Mouse (Mus musculus) CH12.LX (cell line): ENCODE data around the gene Nova2. TPM values are rescaled to one million over a fixed set of nuclear protein-coding genes. Genes with fewer than 3 reads are reported as not detected.

ENCODE experiments used
- DNase-seq: peaks from one replicate; pipeline ENCODE4 v3.0.0-alpha.2; 2013; ENCODE audit errors: extremely low read depth
- H3K27ac ChIP-seq: 2 replicates; pipeline ENCODE4 v1.5.1; 2012; ENCODE audit warnings: low read depth, mild to moderate bottlenecking, control low read depth, moderate library complexity; ENCODE audit not compliant: insufficient read depth
- H3K27me3 ChIP-seq: replicated peaks from 2 replicates; pipeline ENCODE3; 2012; ENCODE audit warnings: inconsistent platforms
- H3K36me3 ChIP-seq, 2 experiments: replicated peaks in 1 of 2; 2 replicates each; pipeline versions ENCODE3 to v1.6.1; 2012; ENCODE audit warnings: inconsistent platforms in 1 of 2, low read length in 1 of 2, mild to moderate bottlenecking in 1 of 2, mixed read lengths in 1 of 2, moderate library complexity in 1 of 2; ENCODE audit not compliant: control insufficient read depth in 1 of 2, insufficient read depth in 1 of 2
- H3K4me1 ChIP-seq, 2 experiments: 2 replicates each; pipeline ENCODE4 v1.6.1; 2012; ENCODE audit warnings: inconsistent platforms in 1 of 2, moderate library complexity in 1 of 2; ENCODE audit not compliant: insufficient read depth in 2 of 2, control insufficient read depth in 1 of 2
- H3K4me2 ChIP-seq: 2 replicates; pipeline ENCODE4 v1.6.1; 2012; ENCODE audit warnings: low read depth, mild to moderate bottlenecking, control low read depth; ENCODE audit not compliant: poor library complexity, insufficient read depth, severe bottlenecking
- H3K4me3 ChIP-seq, 3 experiments: fragments of 150-350 bp in 1 of 3; sonication (generic) in 1 of 3; replicated peaks in 1 of 3; 2 replicates each; pipeline versions ENCODE3 to v1.5.1; 2011 to 2012; ENCODE audit warnings: low read depth in 2 of 3, low read length in 2 of 3, mild to moderate bottlenecking in 2 of 3, moderate library complexity in 2 of 3, control low read depth in 1 of 3, improper control_type of control experiment in 1 of 3, inconsistent platforms in 1 of 3, mixed read lengths in 1 of 3; ENCODE audit not compliant: poor library complexity in 1 of 3
- H3K79me2 ChIP-seq: replicated peaks from 2 replicates; pipeline ENCODE4 v1.6.1; 2012; ENCODE audit warnings: mild to moderate bottlenecking, moderate library complexity; ENCODE audit not compliant: control insufficient read depth, poor library complexity, insufficient read depth, severe bottlenecking; ENCODE audit errors: extremely low read depth
- H3K9ac ChIP-seq: 2 replicates; pipeline ENCODE4 v1.6.1; 2012; ENCODE audit warnings: low read depth, mild to moderate bottlenecking, control low read depth, moderate library complexity; ENCODE audit not compliant: insufficient read depth
- H3K9me3 ChIP-seq: replicated peaks from 2 replicates; pipeline ENCODE3; 2012; ENCODE audit warnings: low read length, inconsistent platforms, mixed read lengths
- CHD1 ChIP-seq: IDR thresholded peaks from 2 replicates; pipeline ENCODE4 v1.6.1; 2012; ENCODE audit warnings: low read depth, low read length, improper control_type of control experiment, inconsistent platforms
- CHD2 ChIP-seq: IDR thresholded peaks from 2 replicates; pipeline ENCODE4 v1.6.1; 2011; ENCODE audit warnings: low read length, improper control_type of control experiment
- E2F4 ChIP-seq: IDR thresholded peaks from 2 replicates; pipeline ENCODE4 v1.6.1; 2011; ENCODE audit warnings: low read depth, low read length, improper control_type of control experiment; ENCODE audit not compliant: insufficient replicate concordance
- ELF1 ChIP-seq: IDR thresholded peaks from 2 replicates; pipeline ENCODE4 v1.6.1; 2014; ENCODE audit warnings: low read depth, mild to moderate bottlenecking, inconsistent platforms, low read length, improper control_type of control experiment
- ETS1 ChIP-seq: conservative IDR thresholded peaks from 2 replicates; pipeline ENCODE4 v1.6.1; 2012; ENCODE audit warnings: low read depth, mild to moderate bottlenecking, inconsistent platforms, low read length, improper control_type of control experiment, moderate library complexity
- GABPA ChIP-seq: IDR thresholded peaks from 2 replicates; pipeline ENCODE4 v1.6.1; 2012; ENCODE audit warnings: low read depth, low read length, improper control_type of control experiment, inconsistent platforms; ENCODE audit not compliant: insufficient replicate concordance
- IRF4 ChIP-seq: IDR thresholded peaks from 2 replicates; pipeline ENCODE4 v1.6.1; 2014; ENCODE audit warnings: low read depth, mild to moderate bottlenecking, inconsistent platforms, low read length, improper control_type of control experiment
- JUN ChIP-seq: IDR thresholded peaks from 2 replicates; pipeline ENCODE4 v1.6.1; 2011; ENCODE audit warnings: low read depth, mild to moderate bottlenecking, low read length, improper control_type of control experiment, moderate library complexity; ENCODE audit not compliant: insufficient read depth
- KAT2A ChIP-seq: IDR thresholded peaks from 2 replicates; pipeline ENCODE4 v1.6.1; 2012; ENCODE audit warnings: low read length, improper control_type of control experiment, inconsistent platforms; ENCODE audit not compliant: insufficient replicate concordance
- MAFK ChIP-seq: IDR thresholded peaks from 2 replicates; pipeline ENCODE4 v1.6.1; 2011; ENCODE audit warnings: low read length, improper control_type of control experiment; ENCODE audit not compliant: insufficient replicate concordance
- MAX ChIP-seq: IDR thresholded peaks from 2 replicates; pipeline ENCODE4 v1.6.1; 2011; ENCODE audit warnings: low read length, improper control_type of control experiment
- MAZ ChIP-seq: IDR thresholded peaks from 2 replicates; pipeline ENCODE4 v1.6.1; 2012; ENCODE audit warnings: low read depth, mild to moderate bottlenecking, inconsistent platforms, low read length, improper control_type of control experiment, moderate library complexity
- MXI1 ChIP-seq: IDR thresholded peaks from 2 replicates; pipeline ENCODE4 v1.6.1; 2011; ENCODE audit warnings: mild to moderate bottlenecking, low read depth, low read length, improper control_type of control experiment
- MYC ChIP-seq: IDR thresholded peaks from 2 replicates; pipeline ENCODE4 v1.6.1; 2011; ENCODE audit warnings: low read depth, mild to moderate bottlenecking, improper control_type of control experiment, low read length
- NRF1 ChIP-seq: IDR thresholded peaks from 2 replicates; pipeline ENCODE4 v1.6.1; 2014; ENCODE audit warnings: low read depth, mild to moderate bottlenecking, inconsistent platforms, low read length, improper control_type of control experiment, moderate library complexity
- POLR2A ChIP-seq: IDR thresholded peaks from 2 replicates; pipeline ENCODE4 v1.6.1; 2011; ENCODE audit warnings: low read depth, mild to moderate bottlenecking, improper control_type of control experiment, low read length
- POLR2AphosphoS2 ChIP-seq: IDR thresholded peaks from 2 replicates; pipeline ENCODE4 v1.6.1; 2011; ENCODE audit warnings: low read depth, low read length, improper control_type of control experiment
- RCOR1 ChIP-seq: conservative IDR thresholded peaks from 2 replicates; pipeline ENCODE4 v1.6.1; 2012; ENCODE audit warnings: low read depth, mild to moderate bottlenecking, inconsistent platforms, low read length, improper control_type of control experiment
- TBP ChIP-seq: conservative IDR thresholded peaks from 2 replicates; pipeline ENCODE4 v1.6.1; 2011; ENCODE audit warnings: low read depth, low read length, improper control_type of control experiment
- UBTF ChIP-seq: IDR thresholded peaks from 2 replicates; pipeline ENCODE4 v1.6.1; 2012; ENCODE audit warnings: low read depth, mild to moderate bottlenecking, inconsistent platforms, low read length, improper control_type of control experiment, moderate library complexity
- USF1 ChIP-seq: IDR thresholded peaks from 2 replicates; pipeline ENCODE4 v1.6.1; 2014; ENCODE audit warnings: low read depth, mild to moderate bottlenecking, inconsistent platforms, low read length, improper control_type of control experiment
- USF2 ChIP-seq: conservative IDR thresholded peaks from 2 replicates; pipeline ENCODE4 v1.6.1; 2011; ENCODE audit warnings: low read depth, low read length, improper control_type of control experiment
- ZC3H11A ChIP-seq: IDR thresholded peaks from 2 replicates; pipeline ENCODE4 v1.6.1; 2012; ENCODE audit warnings: low read depth, mild to moderate bottlenecking, inconsistent platforms, low read length, improper control_type of control experiment
- ZKSCAN1 ChIP-seq: IDR thresholded peaks from 2 replicates; pipeline ENCODE4 v1.6.1; 2012; ENCODE audit warnings: low read depth, inconsistent platforms, low read length, improper control_type of control experiment, borderline replicate concordance
- ZNF384 ChIP-seq: IDR thresholded peaks from 2 replicates; pipeline ENCODE4 v1.6.1; 2012; ENCODE audit warnings: low read depth, low read length, improper control_type of control experiment, inconsistent platforms
- dilution Hi-C: fragments of 300-500 bp; cut with MboI; formaldehyde crosslinking; loops from 2 replicates; pipeline ENCODE4 v1.14.3; 2020; ENCODE audit warnings: low sequenced_read_pairs; ENCODE audit not compliant: extremely low pct_unique_long_range_greater_than_20kb, extremely low pct_ligation_motif_present
- in situ Hi-C: fragments of 300-500 bp; cut with MboI; formaldehyde crosslinking; loops from 3 replicates; pipeline ENCODE4 v1.14.3; 2019; ENCODE audit warnings: low sequenced_read_pairs, low pct_ligation_motif_present, low pct_unique_long_range_greater_than_20kb, mixed read lengths
- polyA plus RNA-seq: library from polyadenylated mRNA; unstranded; fragments of >175 nt; gene quantifications from 2 replicates; pipeline ENCODE4 v1.2.1, GENCODE M21; 2012; ENCODE audit warnings: low read depth; ENCODE audit not compliant: insufficient read length
- total RNA-seq, 2 experiments: library from RNA; depleted of rRNA; stranded (reverse); fragments of 300-350 nt in 1 of 2; fragments of >200 nt in 1 of 2; gene quantifications; 2 replicates each; pipeline ENCODE4 v1.2.3; 2012 to 2014

Nova2 gene
- total and polyA plus RNA-seq, 3 experiments, result 0.04 TPM; not detected in 2

GRCm38 (mm10) chr7:19003902-19004630 lies 78.4 kb downstream of the Nova2 start, which contains the start of gene Irf2bp1 (continued):
- peak; percentile 26; the same call in 1 of the 2 replicates for TF ChIP-seq MXI1
- TF ChIP-seq ZKSCAN1, result no peak
- TF ChIP-seq E2F4, result peak; percentile 97
- no peak for TF ChIP-seq CHD2
- TF ChIP-seq MYC, result no peak
- TF ChIP-seq ELF1, result peak; percentile 60
- peak; percentile 36 for TF ChIP-seq NRF1
- TF ChIP-seq POLR2AphosphoS2, result no peak
- peak; percentile 68 for TF ChIP-seq POLR2A

GRCm38 (mm10) chr7:19004631-19005079 lies 79.0 kb downstream of the Nova2 start:
- dilution Hi-C loops, result no loop called here

GRCm38 (mm10) chr7:19005417-19006121 lies 79.9 kb downstream of the Nova2 start:
- DNase-seq, result no peak
- no peaks in the 10 kb centered on the region for H3K79me2 ChIP-seq
- in situ Hi-C loops, result no loop called here
- H3K27ac ChIP-seq, result no peak overlapping the region
- H3K27me3 ChIP-seq, result peaks cover 13% of the 10 kb centered on the region
- peaks cover 5 to 40% of the 10 kb centered on the region in 2 experiments; a peak in 3 of 4 replicates for H3K4me1 ChIP-seq
- no peak overlapping the region for H3K4me3 ChIP-seq
- peaks cover 4% of the 10 kb centered on the region for H3K9me3 ChIP-seq
- no peak overlapping the region for H3K4me2 ChIP-seq
- no peak overlapping the region for H3K9ac ChIP-seq
- dilution Hi-C loops, result no loop called here
- TF ChIP-seq GABPA (no peak), POLR2AphosphoS2 (no peak), MXI1 (no peak), TBP (no peak), RCOR1 (no peak), ZNF384 (no peak), NRF1 (no peak), JUN (no peak), MAFK (no peak), IRF4 (no peak), UBTF (no peak), KAT2A (no peak), CHD1 (no peak)
- H3K36me3 ChIP-seq, result peaks cover 8 to 23% of the 10 kb centered on the region in 2 experiments

More at GRCm38 (mm10) chr7:19004631-19005079, 79.0 kb downstream of the Nova2 start:
- in situ Hi-C loops, result no loop called here
- Histone ChIP-seq H3K4me1 (peaks cover 7 to 48% of the 10 kb centered on the region in 2 experiments; a peak in 2 of 4 replicates), H3K4me2 (peak overlapping the region; percentile 58; the same call in 1 of the 2 replicates), H3K79me2 (no peaks in the 10 kb centered on the region), H3K4me3 (peak overlapping the region; percentile 50 to 83 (median 66)), H3K36me3 (peaks cover 8 to 23% of the 10 kb centered on the region in 2 experiments), H3K9me3 (peaks cover 4% of the 10 kb centered on the region), H3K27ac (no peak overlapping the region), H3K9ac (peak overlapping the region; percentile 78), H3K27me3 (peaks cover 9% of the 10 kb centered on the region)
- DNase-seq, result no peak
- no peak for TF ChIP-seq ZNF384
- no peak for TF ChIP-seq RCOR1
- TF ChIP-seq MAX, result no peak
- no peak for TF ChIP-seq UBTF
- TF ChIP-seq POLR2AphosphoS2, result no peak
- no peak for TF ChIP-seq ETS1
- TF ChIP-seq E2F4, result no peak
- no peak for TF ChIP-seq ZC3H11A
- TF ChIP-seq USF1, result no peak
- TF ChIP-seq MAZ, result no peak
- TF ChIP-seq USF2, result no peak
- no peak for TF ChIP-seq MYC
- no peak for TF ChIP-seq CHD2
- no peak for TF ChIP-seq JUN
- TF ChIP-seq GABPA, result no peak
